Mouse (Mus musculus) cerebellum, adult 2 months (tissue): ENCODE measurements around the gene Tpt1. TPM values are rescaled to one million over a fixed set of nuclear protein-coding genes. Genes with fewer than 3 reads are reported as not detected.

Experiments used
- DNase-seq, 2 experiments: peaks; one replicate each; pipeline ENCODE4 v3.0.0; 2021
- H3K27ac ChIP-seq: fragments of 200-500 bp; 2 replicates; pipeline ENCODE4 v1.5.1; 2012; ENCODE audit warnings: low read length, control low read depth, inconsistent platforms; ENCODE audit not compliant: insufficient read depth
- H3K27me3 ChIP-seq: fragments of 200-500 bp; 2 replicates; pipeline ENCODE4 v1.6.1; 2012; ENCODE audit warnings: inconsistent platforms, mild to moderate bottlenecking, low read length, moderate library complexity; ENCODE audit not compliant: control insufficient read depth, insufficient read depth
- H3K4me1 ChIP-seq: fragments of 200-500 bp; 2 replicates; pipeline ENCODE4 v1.6.1; 2011; ENCODE audit warnings: low read length; ENCODE audit not compliant: control insufficient read depth, insufficient read depth
- H3K4me3 ChIP-seq: fragments of 200-500 bp; replicated peaks from 2 replicates; pipeline ENCODE3; 2011; ENCODE audit warnings: mild to moderate bottlenecking, low read depth, low read length, control low read depth; ENCODE audit not compliant: insufficient read depth
- CTCF ChIP-seq: fragments of 200-500 bp; IDR thresholded peaks from 2 replicates; pipeline ENCODE4 v1.5.1; 2011; ENCODE audit warnings: low read depth, mild to moderate bottlenecking, control low read depth, low read length, moderate library complexity, borderline replicate concordance; ENCODE audit not compliant: insufficient read depth
- POLR2A ChIP-seq: fragments of 200-500 bp; IDR thresholded peaks from 2 replicates; pipeline ENCODE4 v1.6.1; 2011; ENCODE audit warnings: low read length, control low read depth, borderline replicate concordance; ENCODE audit not compliant: insufficient read depth
- WGBS: fragments of 180-500 bp; shearing (Covaris S2); methylation state at CpG from one replicate; pipeline ENCODE4 v1.1.7; 2018; 5-methylcytosine and 5-hydroxymethylcytosine counted together
- polyA plus RNA-seq: library from polyadenylated mRNA; depleted of rRNA; stranded (reverse); fragments of >200 nt; gene quantifications from 2 replicates; pipeline ENCODE4 v1.2.3, GENCODE M21; 2012

The Tpt1 gene
- polyA plus RNA-seq, 1 experiment = 753 TPM

DNA sequence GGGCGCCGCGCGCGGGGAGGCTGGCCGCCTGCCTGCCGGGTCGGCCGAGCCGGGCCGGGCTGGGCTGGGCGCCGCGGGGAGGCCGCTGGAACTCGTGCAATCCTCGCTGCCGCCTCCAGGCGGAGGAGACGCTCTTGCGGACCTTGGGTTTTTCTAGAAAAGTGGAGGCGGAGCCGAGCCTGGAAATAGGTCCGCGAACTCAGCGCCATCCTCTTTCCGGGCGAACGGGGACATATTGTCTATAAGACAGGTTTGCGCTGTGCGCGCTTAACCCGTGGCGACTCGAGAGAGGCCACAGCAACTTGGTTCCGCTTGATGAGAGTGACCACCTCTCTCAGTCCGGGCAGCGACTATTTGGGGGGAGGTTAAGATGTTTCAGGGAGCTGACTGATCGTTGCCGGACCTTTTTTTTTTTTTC is 814 bp downstream of the Tpt1 start:
- peaks cover 10% of the 10 kb centered on the region; the same call in 1 of the 2 replicates for H3K4me1 ChIP-seq
- H3K27ac ChIP-seq = peak overlapping the region; percentile 74
- TF ChIP-seq POLR2A = no peak
- peak; percentile 47; the same call in 1 of the 2 replicates for TF ChIP-seq CTCF
- WGBS = under 1% methylated on average over 40 of the region's 40 CpGs
- no peaks in the 10 kb centered on the region for H3K27me3 ChIP-seq
- peak overlapping the region; percentile 74 for H3K4me3 ChIP-seq
- peak; percentile 90 to 93 for DNase-seq

DNA sequence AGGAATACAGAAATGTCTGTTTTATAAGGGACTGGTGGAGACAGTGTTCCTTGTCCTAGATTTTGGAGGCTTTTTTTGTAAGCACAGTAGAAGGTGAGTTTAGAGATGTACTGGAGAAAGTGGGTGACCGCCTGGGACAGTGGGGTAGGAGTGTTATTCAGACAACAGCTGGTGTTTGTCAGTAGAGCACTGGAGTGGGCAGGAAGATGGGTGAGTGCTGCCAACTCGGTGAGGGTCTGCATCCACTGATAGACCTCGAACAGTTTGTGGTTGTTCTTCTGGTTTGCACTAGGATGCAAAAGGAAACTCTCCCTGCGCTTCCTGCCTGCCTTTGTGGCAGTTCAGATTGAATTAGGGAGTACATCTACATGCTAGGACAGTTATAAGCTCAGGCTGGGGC is 2.8 kb downstream of the Tpt1 start:
- no peak for TF ChIP-seq POLR2A
- no peak for TF ChIP-seq CTCF
- H3K27ac ChIP-seq = no peak overlapping the region
- H3K4me1 ChIP-seq = peaks cover 10% of the 10 kb centered on the region; the same call in 1 of the 2 replicates
- H3K27me3 ChIP-seq = no peaks in the 10 kb centered on the region
- no peak for DNase-seq
- 39% methylated on average over 4 of the region's 4 CpGs for WGBS
- H3K4me3 ChIP-seq = no peak overlapping the region

DNA sequence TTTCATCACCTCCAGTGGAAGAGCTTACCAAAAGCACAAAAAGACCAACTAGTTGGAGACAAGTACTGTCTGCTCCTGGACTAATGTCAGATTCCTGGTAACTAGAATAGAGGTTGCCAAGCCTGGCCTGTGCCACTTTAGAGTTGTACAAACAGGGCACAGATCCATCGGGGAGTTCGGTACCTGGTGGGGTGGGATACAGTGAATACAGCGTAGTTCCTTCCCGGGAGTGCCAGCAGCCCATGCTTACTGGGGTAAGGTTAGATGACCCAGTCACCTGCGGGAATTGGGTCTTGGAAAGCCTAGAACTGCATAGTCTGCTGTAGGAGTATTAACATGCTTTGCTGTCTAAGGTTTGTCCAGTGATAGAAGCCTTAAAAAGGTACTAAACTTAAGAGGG is 3.6 kb downstream of the Tpt1 start:
- H3K27me3 ChIP-seq = no peaks in the 10 kb centered on the region
- no peak overlapping the region for H3K4me3 ChIP-seq
- H3K27ac ChIP-seq = no peak overlapping the region
- DNase-seq = no peak
- peaks cover 10% of the 10 kb centered on the region; the same call in 1 of the 2 replicates for H3K4me1 ChIP-seq
- WGBS = 89% methylated on average over 5 of the region's 5 CpGs
- no peak for TF ChIP-seq POLR2A
- TF ChIP-seq CTCF = no peak

DNA sequence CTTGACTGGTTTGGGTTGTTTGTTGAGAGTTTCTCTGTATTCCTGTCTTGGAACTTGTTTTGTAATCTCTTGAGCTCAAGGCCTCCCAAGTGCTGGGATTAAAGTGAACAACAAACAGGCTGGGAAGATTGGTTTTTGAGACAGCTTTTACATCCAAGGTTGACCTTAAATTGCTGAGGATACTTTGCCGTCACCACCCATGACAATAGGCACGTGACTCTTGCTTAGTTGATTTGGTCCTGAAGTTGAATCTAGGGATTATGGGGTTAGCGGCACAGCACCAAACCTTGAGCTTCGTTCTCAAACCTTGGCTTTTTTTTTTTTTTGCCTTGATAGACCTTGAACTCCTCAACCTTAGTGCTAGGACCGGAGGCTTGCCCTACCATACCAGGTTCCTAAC is 4.3 kb downstream of the Tpt1 start:
- peaks cover 10% of the 10 kb centered on the region; the same call in 1 of the 2 replicates for H3K4me1 ChIP-seq
- no peaks in the 10 kb centered on the region for H3K27me3 ChIP-seq
- WGBS = 81% methylated on average over 5 of the region's 5 CpGs
- no peak overlapping the region for H3K4me3 ChIP-seq
- TF ChIP-seq POLR2A = no peak
- TF ChIP-seq CTCF = no peak
- DNase-seq = no peak
- H3K27ac ChIP-seq = no peak overlapping the region

DNA sequence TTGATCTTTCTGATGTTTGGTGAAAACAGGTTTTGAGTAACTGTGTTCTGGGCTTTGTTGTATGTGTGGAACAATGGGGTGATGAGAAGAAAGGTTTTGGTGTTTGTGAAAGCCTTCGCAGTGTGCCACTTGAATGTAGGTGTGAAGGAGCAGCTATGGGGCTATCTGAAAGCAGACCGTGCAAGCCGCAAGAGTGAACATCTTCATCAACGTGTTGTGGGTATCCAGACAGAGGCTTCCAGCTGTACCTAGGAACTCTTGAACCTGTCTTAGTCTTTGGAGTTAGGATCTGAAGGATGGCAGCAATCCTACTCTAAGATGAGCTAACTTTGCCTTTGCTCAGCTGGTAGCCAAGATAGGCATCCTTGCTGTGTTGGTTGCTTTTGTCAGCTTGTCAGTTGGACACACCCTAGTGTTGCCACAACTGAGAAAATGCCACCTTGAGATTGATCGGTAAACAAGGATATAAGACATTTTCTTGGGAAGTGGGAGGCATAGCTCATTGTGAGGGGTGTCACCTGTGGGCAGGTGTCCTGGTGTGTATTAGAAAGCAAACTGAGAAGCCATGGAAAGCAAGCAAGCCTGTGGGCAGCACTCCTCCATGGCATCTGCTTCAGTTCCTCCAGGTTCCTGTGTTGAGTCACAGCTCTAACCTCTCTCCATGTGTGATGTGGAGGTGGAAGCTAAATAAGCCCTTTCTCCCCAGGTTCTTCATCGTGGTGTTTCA is 5.1 kb downstream of the Tpt1 start:
- no peak overlapping the region for H3K4me3 ChIP-seq
- peaks cover 10% of the 10 kb centered on the region; the same call in 1 of the 2 replicates for H3K4me1 ChIP-seq
- TF ChIP-seq POLR2A = no peak
- no peak for TF ChIP-seq CTCF
- no peak for DNase-seq
- H3K27ac ChIP-seq = no peak overlapping the region
- H3K27me3 ChIP-seq = no peaks in the 10 kb centered on the region
- WGBS = 84% methylated on average over 6 of the region's 6 CpGs

DNA sequence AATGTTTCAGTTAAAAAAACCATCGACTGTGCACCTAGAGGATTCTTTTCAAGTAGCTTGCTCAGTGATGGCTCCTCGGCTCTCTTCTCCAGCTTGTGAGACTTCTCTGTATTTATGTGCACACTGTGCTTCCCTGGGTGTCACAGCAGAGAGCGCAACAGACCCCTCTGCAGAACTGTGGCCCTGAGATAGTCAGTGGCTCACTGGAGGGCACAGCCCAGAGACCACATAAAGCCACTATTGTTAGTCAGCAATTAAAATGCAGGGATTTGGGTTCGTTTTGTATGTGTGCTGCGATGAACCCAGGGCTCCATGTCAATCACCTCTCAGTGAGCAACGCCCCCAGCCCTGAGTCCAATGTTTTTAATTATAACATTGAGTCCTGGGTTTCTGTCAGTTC is 5.9 kb downstream of the Tpt1 start:
- Histone ChIP-seq H3K4me1 (peaks cover 10% of the 10 kb centered on the region; the same call in 1 of the 2 replicates), H3K27me3 (no peaks in the 10 kb centered on the region), H3K27ac (no peak overlapping the region), H3K4me3 (no peak overlapping the region)
- WGBS = 43% methylated on average over 6 of the region's 6 CpGs
- no peak for DNase-seq
- TF ChIP-seq POLR2A = no peak
- TF ChIP-seq CTCF = no peak

DNA sequence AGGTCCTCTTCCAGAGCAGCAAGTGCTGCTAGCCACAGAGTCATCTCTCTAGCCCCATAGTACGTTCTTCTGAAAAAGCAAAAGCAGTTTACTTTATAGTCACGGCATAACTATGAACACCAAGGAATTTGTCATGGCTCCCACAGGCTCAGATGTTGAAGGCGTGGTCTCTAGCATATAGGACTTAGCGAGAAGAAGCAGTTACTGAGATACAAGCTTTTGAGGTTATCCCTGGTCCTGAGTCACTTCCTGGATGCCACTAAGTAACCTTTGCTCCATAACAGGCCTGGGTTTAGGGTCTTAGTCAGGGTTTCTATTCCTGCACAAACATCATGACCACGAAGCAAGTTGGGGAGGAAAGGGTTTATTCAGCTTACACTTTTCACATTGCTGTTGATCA is 7.1 kb downstream of the Tpt1 start:
- 94% methylated on average over 5 of the region's 5 CpGs for WGBS
- DNase-seq = no peak
- no peak for TF ChIP-seq CTCF
- TF ChIP-seq POLR2A = no peak
- Histone ChIP-seq H3K4me3 (no peak overlapping the region), H3K27ac (no peak overlapping the region), H3K4me1 (peaks cover 7% of the 10 kb centered on the region; the same call in 1 of the 2 replicates), H3K27me3 (no peaks in the 10 kb centered on the region)

DNA sequence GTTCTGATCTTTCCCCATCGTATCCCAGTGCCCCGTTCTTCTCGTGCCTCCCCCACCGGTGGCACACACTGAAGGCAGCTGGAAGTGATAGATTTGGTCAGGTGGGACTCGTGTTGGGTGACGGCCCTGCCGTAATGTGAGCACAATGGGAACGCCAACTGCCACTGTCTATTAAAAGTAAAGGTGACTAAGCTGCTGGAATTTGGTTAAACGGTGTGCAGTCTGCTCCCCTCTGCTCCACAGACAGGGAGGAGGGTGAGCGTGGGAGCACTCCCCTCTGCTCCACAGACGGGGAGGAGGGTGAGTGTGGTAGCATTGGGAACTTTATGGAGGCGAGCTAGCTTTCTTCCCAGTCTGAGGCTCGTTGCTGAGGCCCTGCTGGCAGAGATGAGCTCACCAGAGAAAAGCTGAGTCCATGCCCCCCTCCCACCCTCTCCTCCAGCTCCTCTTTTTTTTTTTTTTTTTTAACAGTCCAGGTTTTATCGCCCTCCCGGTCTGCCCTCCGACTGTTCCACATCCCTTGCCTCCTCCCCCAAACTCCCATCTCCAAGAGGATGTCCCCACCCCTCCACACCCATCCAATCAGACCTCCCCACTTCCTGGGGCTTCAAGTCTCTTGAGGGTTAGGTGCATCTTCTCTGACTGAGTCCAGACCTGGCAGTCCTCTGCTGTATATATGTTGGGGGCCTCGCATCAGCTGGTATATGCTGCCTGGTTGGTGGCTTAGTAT is 10.5 kb downstream of the Tpt1 start:
- no peaks in the 10 kb centered on the region for H3K27me3 ChIP-seq
- H3K4me1 ChIP-seq = no peaks in the 10 kb centered on the region
- TF ChIP-seq POLR2A = no peak
- no peak for TF ChIP-seq CTCF
- no peak overlapping the region for H3K4me3 ChIP-seq
- DNase-seq = no peak
- WGBS = 62% methylated on average over 17 of the region's 17 CpGs
- no peak overlapping the region for H3K27ac ChIP-seq
